Mouse (Mus musculus) CH12.LX (cell line): ENCODE results near the gene Tead1. TPM values are rescaled to one million over a fixed set of nuclear protein-coding genes. Genes with fewer than 3 reads are reported as not detected.

Source experiments
- DNase-seq: peaks from one replicate; pipeline ENCODE4 v3.0.0-alpha.2; 2013; ENCODE audit errors: extremely low read depth
- H3K27ac ChIP-seq: 2 replicates; pipeline ENCODE4 v1.5.1; 2012; ENCODE audit warnings: low read depth, mild to moderate bottlenecking, control low read depth, moderate library complexity; ENCODE audit not compliant: insufficient read depth
- H3K27me3 ChIP-seq: replicated peaks from 2 replicates; pipeline ENCODE3; 2012; ENCODE audit warnings: inconsistent platforms
- H3K36me3 ChIP-seq, 2 experiments: replicated peaks in 1 of 2; 2 replicates each; pipeline versions ENCODE3 to v1.6.1; 2012; ENCODE audit warnings: inconsistent platforms in 1 of 2, low read length in 1 of 2, mild to moderate bottlenecking in 1 of 2, mixed read lengths in 1 of 2, moderate library complexity in 1 of 2; ENCODE audit not compliant: control insufficient read depth in 1 of 2, insufficient read depth in 1 of 2
- H3K4me1 ChIP-seq, 2 experiments: 2 replicates each; pipeline ENCODE4 v1.6.1; 2012; ENCODE audit warnings: inconsistent platforms in 1 of 2, moderate library complexity in 1 of 2; ENCODE audit not compliant: insufficient read depth in 2 of 2, control insufficient read depth in 1 of 2
- H3K4me2 ChIP-seq: 2 replicates; pipeline ENCODE4 v1.6.1; 2012; ENCODE audit warnings: low read depth, mild to moderate bottlenecking, control low read depth; ENCODE audit not compliant: poor library complexity, insufficient read depth, severe bottlenecking
- H3K4me3 ChIP-seq, 3 experiments: fragments of 150-350 bp in 1 of 3; sonication (generic) in 1 of 3; replicated peaks in 1 of 3; 2 replicates each; pipeline versions ENCODE3 to v1.5.1; 2011 to 2012; ENCODE audit warnings: low read depth in 2 of 3, low read length in 2 of 3, mild to moderate bottlenecking in 2 of 3, moderate library complexity in 2 of 3, control low read depth in 1 of 3, improper control_type of control experiment in 1 of 3, inconsistent platforms in 1 of 3, mixed read lengths in 1 of 3; ENCODE audit not compliant: poor library complexity in 1 of 3
- H3K79me2 ChIP-seq: replicated peaks from 2 replicates; pipeline ENCODE4 v1.6.1; 2012; ENCODE audit warnings: mild to moderate bottlenecking, moderate library complexity; ENCODE audit not compliant: control insufficient read depth, poor library complexity, insufficient read depth, severe bottlenecking; ENCODE audit errors: extremely low read depth
- H3K9ac ChIP-seq: 2 replicates; pipeline ENCODE4 v1.6.1; 2012; ENCODE audit warnings: low read depth, mild to moderate bottlenecking, control low read depth, moderate library complexity; ENCODE audit not compliant: insufficient read depth
- H3K9me3 ChIP-seq: replicated peaks from 2 replicates; pipeline ENCODE3; 2012; ENCODE audit warnings: low read length, inconsistent platforms, mixed read lengths
- BHLHE40 ChIP-seq: IDR thresholded peaks from 2 replicates; pipeline ENCODE4 v1.6.1; 2011; ENCODE audit warnings: mild to moderate bottlenecking, low read depth, low read length, improper control_type of control experiment
- CHD1 ChIP-seq: IDR thresholded peaks from 2 replicates; pipeline ENCODE4 v1.6.1; 2012; ENCODE audit warnings: low read depth, low read length, improper control_type of control experiment, inconsistent platforms
- CHD2 ChIP-seq: IDR thresholded peaks from 2 replicates; pipeline ENCODE4 v1.6.1; 2011; ENCODE audit warnings: low read length, improper control_type of control experiment
- CTCF ChIP-seq, 2 experiments: IDR thresholded peaks in 1 of 2; conservative IDR thresholded peaks in 1 of 2; 2 replicates each; pipeline ENCODE4 v1.5.1; 2011 to 2012; ENCODE audit warnings: low read depth in 2 of 2, low read length in 2 of 2, improper control_type of control experiment in 1 of 2, inconsistent platforms in 1 of 2, mild to moderate bottlenecking in 1 of 2, moderate library complexity in 1 of 2
- EP300 ChIP-seq: IDR thresholded peaks from 2 replicates; pipeline ENCODE4 v1.6.1; 2011; ENCODE audit warnings: low read length, improper control_type of control experiment
- ETS1 ChIP-seq: conservative IDR thresholded peaks from 2 replicates; pipeline ENCODE4 v1.6.1; 2012; ENCODE audit warnings: low read depth, mild to moderate bottlenecking, inconsistent platforms, low read length, improper control_type of control experiment, moderate library complexity
- GABPA ChIP-seq: IDR thresholded peaks from 2 replicates; pipeline ENCODE4 v1.6.1; 2012; ENCODE audit warnings: low read depth, low read length, improper control_type of control experiment, inconsistent platforms; ENCODE audit not compliant: insufficient replicate concordance
- IRF4 ChIP-seq: IDR thresholded peaks from 2 replicates; pipeline ENCODE4 v1.6.1; 2014; ENCODE audit warnings: low read depth, mild to moderate bottlenecking, inconsistent platforms, low read length, improper control_type of control experiment
- MAX ChIP-seq: IDR thresholded peaks from 2 replicates; pipeline ENCODE4 v1.6.1; 2011; ENCODE audit warnings: low read length, improper control_type of control experiment
- MAZ ChIP-seq: IDR thresholded peaks from 2 replicates; pipeline ENCODE4 v1.6.1; 2012; ENCODE audit warnings: low read depth, mild to moderate bottlenecking, inconsistent platforms, low read length, improper control_type of control experiment, moderate library complexity
- MEF2A ChIP-seq: IDR thresholded peaks from 2 replicates; pipeline ENCODE4 v1.6.1; 2014; ENCODE audit warnings: low read depth, mild to moderate bottlenecking, inconsistent platforms, low read length, improper control_type of control experiment, borderline replicate concordance
- MXI1 ChIP-seq: IDR thresholded peaks from 2 replicates; pipeline ENCODE4 v1.6.1; 2011; ENCODE audit warnings: mild to moderate bottlenecking, low read depth, low read length, improper control_type of control experiment
- NELFE ChIP-seq: IDR thresholded peaks from 2 replicates; pipeline ENCODE4 v1.6.1; 2011; ENCODE audit warnings: low read depth, low read length, improper control_type of control experiment
- POLR2AphosphoS2 ChIP-seq: IDR thresholded peaks from 2 replicates; pipeline ENCODE4 v1.6.1; 2011; ENCODE audit warnings: low read depth, low read length, improper control_type of control experiment
- RAD21 ChIP-seq: IDR thresholded peaks from 2 replicates; pipeline ENCODE4 v1.6.1; 2011; ENCODE audit warnings: low read depth, mild to moderate bottlenecking, low read length, improper control_type of control experiment, moderate library complexity
- SIN3A ChIP-seq: IDR thresholded peaks from 2 replicates; pipeline ENCODE4 v1.6.1; 2012; ENCODE audit warnings: low read length, improper control_type of control experiment, inconsistent platforms
- SMC3 ChIP-seq: IDR thresholded peaks from 2 replicates; pipeline ENCODE4 v1.6.1; 2011; ENCODE audit warnings: low read depth, low read length, improper control_type of control experiment
- TBP ChIP-seq: conservative IDR thresholded peaks from 2 replicates; pipeline ENCODE4 v1.6.1; 2011; ENCODE audit warnings: low read depth, low read length, improper control_type of control experiment
- TCF12 ChIP-seq: IDR thresholded peaks from 2 replicates; pipeline ENCODE4 v1.6.1; 2014; ENCODE audit warnings: low read depth, mild to moderate bottlenecking, inconsistent platforms, low read length, improper control_type of control experiment
- ZKSCAN1 ChIP-seq: IDR thresholded peaks from 2 replicates; pipeline ENCODE4 v1.6.1; 2012; ENCODE audit warnings: low read depth, inconsistent platforms, low read length, improper control_type of control experiment, borderline replicate concordance
- ZMIZ1 ChIP-seq: IDR thresholded peaks from 2 replicates; pipeline ENCODE4 v1.6.1; 2012; ENCODE audit warnings: low read depth, mild to moderate bottlenecking, inconsistent platforms, low read length, improper control_type of control experiment
- ZNF384 ChIP-seq: IDR thresholded peaks from 2 replicates; pipeline ENCODE4 v1.6.1; 2012; ENCODE audit warnings: low read depth, low read length, improper control_type of control experiment, inconsistent platforms
- dilution Hi-C: fragments of 300-500 bp; cut with MboI; formaldehyde crosslinking; loops from 2 replicates; pipeline ENCODE4 v1.14.3; 2020; ENCODE audit warnings: low sequenced_read_pairs; ENCODE audit not compliant: extremely low pct_unique_long_range_greater_than_20kb, extremely low pct_ligation_motif_present
- in situ Hi-C: fragments of 300-500 bp; cut with MboI; formaldehyde crosslinking; loops from 3 replicates; pipeline ENCODE4 v1.14.3; 2019; ENCODE audit warnings: low sequenced_read_pairs, low pct_ligation_motif_present, low pct_unique_long_range_greater_than_20kb, mixed read lengths
- polyA plus RNA-seq: library from polyadenylated mRNA; unstranded; fragments of >175 nt; gene quantifications from 2 replicates; pipeline ENCODE4 v1.2.1, GENCODE M21; 2012; ENCODE audit warnings: low read depth; ENCODE audit not compliant: insufficient read length
- total RNA-seq, 2 experiments: library from RNA; depleted of rRNA; stranded (reverse); fragments of 300-350 nt in 1 of 2; fragments of >200 nt in 1 of 2; gene quantifications; 2 replicates each; pipeline ENCODE4 v1.2.3; 2012 to 2014

The Tead1 gene
- total and polyA plus RNA-seq, 3 experiments, result not detected

DNA sequence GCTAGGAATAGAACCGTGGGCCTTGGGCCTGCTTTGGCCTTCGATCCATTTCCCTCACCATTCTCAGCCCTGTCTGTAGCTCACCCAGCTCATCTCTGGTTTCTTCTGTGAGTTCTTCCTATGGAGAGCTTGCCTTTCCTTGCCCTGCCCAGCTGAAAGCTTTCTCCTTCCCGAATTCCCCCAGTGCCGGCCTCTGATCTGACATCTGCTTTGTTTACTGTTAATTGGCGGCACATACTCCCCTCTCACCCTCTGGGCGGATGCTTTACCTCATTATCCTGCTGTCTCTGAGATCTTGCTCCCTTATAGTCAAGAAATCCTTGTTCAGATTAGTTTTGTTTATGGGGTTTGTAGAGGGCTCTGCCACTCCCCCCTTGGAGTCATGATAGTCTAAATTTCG is 131.6 kb downstream of the Tead1 start:
- Histone ChIP-seq H3K4me2 (no peak overlapping the region), H3K4me1 (no peaks in the 10 kb centered on the region), H3K4me3 (no peak overlapping the region), H3K9me3 (no peaks in the 10 kb centered on the region), H3K36me3 (no peaks in the 10 kb centered on the region), H3K79me2 (no peaks in the 10 kb centered on the region), H3K27ac (no peak overlapping the region), H3K27me3 (no peaks in the 10 kb centered on the region), H3K9ac (no peak overlapping the region)
- TF ChIP-seq TCF12 (no peak), NELFE (no peak), CHD1 (no peak), MXI1 (no peak), SIN3A (no peak), MEF2A (no peak), GABPA (no peak)
- no peak for DNase-seq
- dilution Hi-C loops, result no loop called here
- in situ Hi-C loops, result no loop called here

DNA sequence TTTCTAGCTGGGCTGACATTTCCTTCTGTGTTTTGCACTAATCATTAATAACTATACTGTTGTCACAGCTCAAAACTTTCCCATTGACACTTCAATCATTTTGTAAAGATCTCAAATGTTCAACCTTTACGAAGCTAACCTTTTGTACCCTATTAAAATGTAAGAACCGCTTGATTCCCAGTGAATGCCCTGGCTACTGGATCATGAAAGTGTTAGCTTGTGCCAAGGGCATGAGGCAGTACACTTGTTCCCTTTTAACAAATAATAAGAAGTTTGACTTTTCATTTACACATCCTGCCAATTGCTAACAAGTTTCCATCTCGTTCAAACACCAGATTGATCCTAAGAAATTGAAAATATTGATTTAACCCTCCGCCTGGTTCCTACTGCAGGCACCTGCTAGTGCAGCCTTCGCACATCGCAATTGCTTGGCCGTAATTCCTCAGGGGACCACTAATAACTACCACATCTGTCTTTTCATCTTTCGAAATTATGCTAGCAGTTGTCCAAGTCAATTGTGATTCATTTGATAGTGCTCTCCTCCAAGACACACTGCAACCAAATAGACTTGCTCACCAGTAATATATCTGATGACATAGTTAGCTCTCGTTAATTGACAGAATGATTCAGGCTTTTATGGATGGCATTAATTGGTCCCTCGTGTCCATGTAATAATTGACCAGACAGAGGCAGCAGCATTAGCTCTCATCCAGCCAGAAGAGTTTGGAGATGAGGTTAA is 133.1 kb downstream of the Tead1 start:
- Histone ChIP-seq H3K4me1 (no peaks in the 10 kb centered on the region), H3K4me2 (no peak overlapping the region), H3K36me3 (no peaks in the 10 kb centered on the region), H3K9me3 (no peaks in the 10 kb centered on the region), H3K4me3 (no peak overlapping the region), H3K9ac (no peak overlapping the region), H3K79me2 (no peaks in the 10 kb centered on the region), H3K27ac (no peak overlapping the region), H3K27me3 (no peaks in the 10 kb centered on the region)
- dilution Hi-C loops (no loop called here), in situ Hi-C loops (no loop called here)
- DNase-seq, result no peak
- TF ChIP-seq BHLHE40, result no peak
- no peak for TF ChIP-seq GABPA
- TF ChIP-seq ZKSCAN1, result no peak
- TF ChIP-seq POLR2AphosphoS2, result no peak
- TF ChIP-seq ZNF384, result no peak
- TF ChIP-seq ZMIZ1, result no peak
- TF ChIP-seq MAZ, result no peak
- TF ChIP-seq CTCF (conservative IDR thresholded peaks at IDR 0.05 in 1 of 2, IDR thresholded peaks at IDR 0.05 in 1 of 2; ENCODE audit: low read depth in 2 of 2, low read length in 2 of 2), result no peak
- no peak for TF ChIP-seq IRF4
- no peak for TF ChIP-seq CHD2
- no peak for TF ChIP-seq CHD1
- no peak for TF ChIP-seq EP300
- no peak for TF ChIP-seq ETS1
- TF ChIP-seq MAX, result no peak
- no peak for TF ChIP-seq RAD21
- TF ChIP-seq TBP, result no peak
- no peak for TF ChIP-seq SMC3
- no peak for TF ChIP-seq SIN3A
